9 mouse cellular contexts compared by ENCODE assay signal in the genomic region with DNA sequence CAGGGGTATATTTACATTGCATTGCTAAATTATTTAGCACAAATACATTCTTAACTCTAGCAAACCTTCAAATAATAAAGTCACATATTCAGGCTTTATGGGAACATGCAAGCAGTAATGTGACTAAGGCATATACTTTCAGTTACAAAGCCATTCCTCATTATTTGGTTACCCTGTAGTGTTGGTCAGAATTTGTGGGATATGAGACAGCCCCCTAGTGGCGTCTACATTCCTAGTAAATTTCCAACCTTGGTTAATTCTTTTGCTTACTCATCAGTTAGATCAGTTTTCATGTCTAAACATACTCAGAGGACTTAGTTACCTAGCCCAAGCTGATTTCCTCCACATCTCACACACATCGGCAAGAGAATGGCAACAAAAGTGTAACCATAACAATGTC.
A peak's percentile ranks its signal among the peaks of the same experiment; 100 is the strongest.
DNase-seq lines count a peak whose midpoint lies in the region; ATAC-seq and TF ChIP-seq lines count a peak whose summit lies in the region.
"Had no signal": no experiment of that assay in that cellular context is flagged by ENCODE, and none has a peak within 500 bp of the region (broad histone marks: within the 10 kb centered on the region; RNA-seq: fewer than 3 reads in every experiment).

No protein-coding gene starts in this region.

- H3K4me3 ChIP-seq in ES-E14 (ENCODE audit: insufficient read depth in 1 of 2, low read depth in 1 of 2, low read length in 2 of 2, poor library complexity in 1 of 2, severe bottlenecking in 1 of 2): no peak overlapping the region
- H3K4me3 ChIP-seq in midbrain, embryonic 12.5 days: no peak overlapping the region
- H3K4me3 ChIP-seq: stomach, embryonic 15.5 days had no signal

- no peak overlapping the region for H3K9ac ChIP-seq in ES-E14 (ENCODE audit: insufficient read depth, low read depth, low read length, poor library complexity, severe bottlenecking)
- H3K9ac ChIP-seq in midbrain, embryonic 12.5 days (replicated peaks): no peak overlapping the region
- H3K9ac ChIP-seq: stomach, embryonic 15.5 days had no signal

- H3K27ac ChIP-seq in ES-E14 (ENCODE audit: insufficient read depth, low read depth, low read length, poor library complexity, severe bottlenecking): no peak overlapping the region
- H3K27ac ChIP-seq in midbrain, embryonic 12.5 days (replicated peaks): no peak overlapping the region
- H3K27ac ChIP-seq: stomach, embryonic 15.5 days had no signal

- 0 out of 2 replicates have a peak, but pooled peaks have one; percentile 47 for ATAC-seq in common myeloid progenitor, adult 5-6 weeks (replicated peaks; ENCODE audit: low read depth, poor library complexity, severe bottlenecking)
- ATAC-seq in midbrain, embryonic 12.5 days (ENCODE audit: low FRiP score, low read depth): peak; percentile 58

- no peaks in the 10 kb centered on the region for H3K9me3 ChIP-seq in ES-E14 (ENCODE audit: control insufficient read depth, insufficient read depth, low read depth, low read length)
- no peaks in the 10 kb centered on the region for H3K9me3 ChIP-seq in midbrain, embryonic 12.5 days
- H3K9me3 ChIP-seq: stomach, embryonic 15.5 days had no signal

- DNase-seq in kidney, postnatal 10 days: peak; percentile 9
- no peak for DNase-seq in kidney, adult 18-20 months
- DNase-seq in ES-E14 (ENCODE audit: low read depth, low spot score) (peak; percentile 19), MN1 (ENCODE audit: low spot score) (no peak)
- no peak for DNase-seq in thymus, postnatal 14 days
- no peak for DNase-seq in T-cell, adult 2 months (ENCODE audit: low spot score)

- no peaks in the 10 kb centered on the region for H3K27me3 ChIP-seq in midbrain, embryonic 12.5 days
- H3K27me3 ChIP-seq: stomach, embryonic 15.5 days had no signal

- no peaks in the 10 kb centered on the region for H3K36me3 ChIP-seq in ES-E14 (ENCODE audit: control insufficient read depth, insufficient read depth, low read length, poor library complexity, severe bottlenecking)
- H3K36me3 ChIP-seq in midbrain, embryonic 12.5 days: no peaks in the 10 kb centered on the region
- H3K36me3 ChIP-seq: stomach, embryonic 15.5 days had no signal

- WGBS in midbrain, embryonic 12.5 days: 48% methylated on average over 2 of the region's 2 CpGs

- in situ Hi-C loops in ES-E14 (cut with MboI; ENCODE audit: low sequenced_read_pairs in 2 of 2, unreplicated experiment in 2 of 2): no loop called here

- H3K4me2 ChIP-seq in midbrain, embryonic 12.5 days (replicated peaks): no peak overlapping the region
- H3K4me2 ChIP-seq: stomach, embryonic 15.5 days had no signal

- no peaks in the 10 kb centered on the region for H3K4me1 ChIP-seq in ES-E14 (ENCODE audit: control insufficient read depth in 2 of 2, insufficient read depth in 2 of 2, low read length in 2 of 2, poor library complexity in 1 of 2)
- no peaks in the 10 kb centered on the region for H3K4me1 ChIP-seq in midbrain, embryonic 12.5 days
- H3K4me1 ChIP-seq: stomach, embryonic 15.5 days had no signal

TF ChIP-seq in ES-E14, 5 proteins besides CTCF, POLR2A, EP300 and RAD21:
- TF ChIP-seq CHD2 (IDR thresholded peaks at IDR 0.05; ENCODE audit: low read depth, low read length) (no peak), ZC3H11A (IDR thresholded peaks at IDR 0.05; ENCODE audit: borderline replicate concordance, low read depth, low read length) (peak; percentile 40; the same call in 1 of the 2 replicates), MAFK (IDR thresholded peaks at IDR 0.05; ENCODE audit: insufficient read depth, low read depth, low read length) (peak; percentile 86), ZNF384 (IDR thresholded peaks at IDR 0.05; ENCODE audit: low read depth, low read length) (no peak)

Comparison
In these comparisons a context has a peak if more than half of its experiments do, and no peak if none do; other contexts are left out.
1. DNase-seq: peak in kidney, postnatal 10 days (single experiment) and ES-E14 (single experiment); none in kidney, adult 18-20 months (single experiment), thymus, postnatal 14 days (single experiment), T-cell, adult 2 months (single experiment) and MN1 (single experiment).